Mouse (Mus musculus) left cerebral cortex, postnatal 25 days (tissue): ENCODE measurements around the gene Aicda. TPM values are rescaled to one million over a fixed set of nuclear protein-coding genes. Genes with fewer than 3 reads are reported as not detected.

Experiments used
- DNase-seq, 2 experiments: peaks; one replicate each; pipeline ENCODE4 v3.0.0; 2022; ENCODE audit warnings: low spot score in 2 of 2, mixed read lengths in 1 of 2
- intact Hi-C: fragments of 180-260 bp; cut with DNase I; formaldehyde crosslinking; loops from one replicate; pipeline ENCODE4 v1.15.1; 2025
- total RNA-seq, 2 experiments: library from RNA; stranded (reverse); gene quantifications; 2 replicates each; pipeline ENCODE4 v1.2.3; 2021

Gene Aicda
- total RNA-seq, 2 experiments from 2014 or later, result not detected

GRCm38 (mm10) chr6:122596608-122597007 is 43.0 kb downstream of the Aicda start:
- intact Hi-C loops, result loop anchor here (1.0 kb wide), 1 partner anchor 13 kb away; no protein-coding TSS in a partner anchor

GRCm38 (mm10) chr6:122598014-122598413 is 44.4 kb downstream of the Aicda start:
- no peak for DNase-seq
- intact Hi-C loops, result no loop called here

More at GRCm38 (mm10) chr6:122596608-122597007, 43.0 kb downstream of the Aicda start:
- DNase-seq, result no peak

- intact Hi-C loops, result no loop called here
- no peak for DNase-seq
Observed at GRCm38 (mm10) chr6:122598436-122598835, 44.8 kb downstream of the Aicda start.

- DNase-seq, result no peak
- intact Hi-C loops, result no loop called here
Observed at GRCm38 (mm10) chr6:122599054-122599737, 45.6 kb downstream of the Aicda start.

- intact Hi-C loops, result no loop called here
- no peak for DNase-seq
Observed at GRCm38 (mm10) chr6:122600066-122600646, 46.6 kb downstream of the Aicda start.

- intact Hi-C loops, result no loop called here
- no peak for DNase-seq
Observed at GRCm38 (mm10) chr6:122601031-122601430, 47.4 kb downstream of the Aicda start.

GRCm38 (mm10) chr6:122601615-122602014 is 48.0 kb downstream of the Aicda start:
- DNase-seq, result no peak
- intact Hi-C loops, result no loop called here

- intact Hi-C loops, result no loop called here
- DNase-seq, result peak; percentile 39 to 64
Observed at GRCm38 (mm10) chr6:122602242-122602991, 48.8 kb downstream of the Aicda start, which contains the start of gene Apobec1. Gene Apobec1, minus strand, starts transcription at chr6:122602444.

GRCm38 (mm10) chr6:122602992-122603322 is 49.4 kb downstream of the Aicda start:
- intact Hi-C loops, result no loop called here
- no peak for DNase-seq

- DNase-seq, result no peak
- intact Hi-C loops, result no loop called here
Observed at GRCm38 (mm10) chr6:122604260-122604659, 50.7 kb downstream of the Aicda start.

- no peak for DNase-seq
- intact Hi-C loops, result no loop called here
Observed at GRCm38 (mm10) chr6:122605483-122605882, 51.9 kb downstream of the Aicda start.

GRCm38 (mm10) chr6:122606661-122607060 is 53.1 kb downstream of the Aicda start:
- intact Hi-C loops, result no loop called here
- no peak for DNase-seq

GRCm38 (mm10) chr6:122607700-122608099 is 54.1 kb downstream of the Aicda start:
- DNase-seq, result no peak
- intact Hi-C loops, result no loop called here

GRCm38 (mm10) chr6:122608434-122609376 is 55.1 kb downstream of the Aicda start:
- no peak for DNase-seq
- intact Hi-C loops, result loop anchor here (1.0 kb wide), 1 partner anchor 11 kb away; no protein-coding TSS in a partner anchor

- no peak for DNase-seq
- intact Hi-C loops, result loop anchor here (1.0 kb wide), 1 partner anchor 12 kb away; no protein-coding TSS in a partner anchor
Observed at GRCm38 (mm10) chr6:122609377-122609728, 55.8 kb downstream of the Aicda start.

- intact Hi-C loops, result loop anchor here (1.0 kb wide), 1 partner anchor 12 kb away; no protein-coding TSS in a partner anchor
Observed at GRCm38 (mm10) chr6:122609771-122610170, 56.2 kb downstream of the Aicda start, which contains the start of gene Gdf3. Gene Gdf3, minus strand, starts transcription at chr6:122610087.

GRCm38 (mm10) chr6:122612426-122612825 is 58.8 kb downstream of the Aicda start:
- DNase-seq, result no peak

More at GRCm38 (mm10) chr6:122609771-122610170, 56.2 kb downstream of the Aicda start, which contains the start of gene Gdf3:
- no peak for DNase-seq

More at GRCm38 (mm10) chr6:122612426-122612825, 58.8 kb downstream of the Aicda start:
- intact Hi-C loops, result no loop called here
